Mouse (Mus musculus): Measurements from ENCODE around the gene Srebf1.

DNA sequence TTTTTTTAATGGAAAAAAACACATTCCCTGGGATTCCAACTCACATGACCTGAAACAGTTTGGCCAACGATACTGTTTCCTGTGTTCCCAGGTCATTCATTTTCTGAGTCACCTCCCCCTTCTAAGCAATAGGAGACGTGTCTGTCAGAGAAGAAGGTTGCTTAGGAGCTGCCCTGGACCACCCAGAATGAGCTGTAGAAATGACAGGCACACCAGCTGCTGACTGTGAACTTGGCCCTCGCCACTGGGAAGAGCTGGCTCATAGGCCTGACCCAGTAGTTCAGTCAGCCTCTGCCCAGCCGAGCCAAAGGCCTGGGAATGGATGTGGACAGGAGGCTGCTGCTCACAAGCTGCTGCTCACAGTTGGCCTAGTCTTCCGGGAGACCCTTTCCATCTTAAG, 57.3 kb downstream of the Srebf1 start:
- no peak for TF ChIP-seq CTCF (IDR thresholded peaks at IDR 0.05; ENCODE audit: low read depth)
- no peak for TF ChIP-seq EP300 (IDR thresholded peaks at IDR 0.05; ENCODE audit: low read depth)

All from liver, embryonic 14.5 days (tissue).